Mouse (Mus musculus) kidney, postnatal 36 days (tissue): ENCODE results near the gene Uts2r.

Experiments used
- DNase-seq, 2 experiments: peaks; one replicate each; pipeline ENCODE4 v3.0.0; 2021 to 2022; ENCODE audit warnings: mixed read lengths in 2 of 2

Gene Uts2r

GRCm38 (mm10) chr11:121163751-121164150, 3.7 kb downstream of the Uts2r start:
- no peak for DNase-seq

DNA sequence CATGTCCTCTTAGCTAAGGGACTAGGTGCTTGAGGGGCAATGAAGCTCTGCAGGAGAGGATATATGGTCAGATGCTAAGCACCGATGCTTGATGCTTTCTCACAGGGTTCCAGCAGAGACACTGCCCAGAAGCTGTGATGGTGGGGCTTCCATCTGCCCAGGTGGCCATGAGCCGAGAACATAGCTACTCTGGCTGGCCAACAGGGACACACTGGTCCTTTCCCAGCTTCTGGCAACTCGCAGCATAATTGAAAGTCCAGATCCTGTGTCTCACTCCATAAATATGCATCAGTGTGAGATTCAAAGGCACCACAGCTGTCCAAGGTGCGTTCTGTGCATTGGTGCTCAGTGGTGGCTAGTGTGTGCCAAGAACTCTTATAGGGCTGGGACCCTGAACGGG, 13.1 kb downstream of the Uts2r start:
- DNase-seq: no peak

DNA sequence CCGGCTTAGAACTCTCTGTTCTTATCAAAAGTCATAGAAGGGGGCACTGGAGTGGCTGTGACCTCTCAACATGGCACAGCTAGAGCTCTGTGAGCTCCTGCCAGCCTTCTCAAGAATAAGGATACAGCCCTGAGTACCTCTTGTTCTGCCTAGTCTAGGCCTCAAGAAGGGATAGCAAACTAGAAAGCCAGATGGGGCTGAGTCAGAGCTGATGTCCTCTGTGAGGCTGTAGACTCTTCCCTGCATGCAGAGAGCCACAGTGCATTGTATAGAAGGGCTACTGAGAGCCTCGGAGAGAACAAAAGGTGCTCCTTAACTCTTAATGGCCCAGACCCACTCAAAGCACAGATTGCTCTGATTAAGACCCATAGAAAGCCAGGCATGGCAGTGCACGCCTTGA, 14.2 kb downstream of the Uts2r start:
- no peak for DNase-seq

- DNase-seq: peak; percentile 39 to 76
Measured at GRCm38 (mm10) chr11:121176285-121177270, 16.5 kb downstream of the Uts2r start.

- peak; percentile 47 to 71 for DNase-seq
Measured at GRCm38 (mm10) chr11:121189681-121190080, 29.6 kb downstream of the Uts2r start.

- no peak for DNase-seq
Measured at GRCm38 (mm10) chr11:121192742-121193141, 32.7 kb downstream of the Uts2r start.

- no peak for DNase-seq
Measured at GRCm38 (mm10) chr11:121193415-121193814, 33.3 kb downstream of the Uts2r start.

DNA sequence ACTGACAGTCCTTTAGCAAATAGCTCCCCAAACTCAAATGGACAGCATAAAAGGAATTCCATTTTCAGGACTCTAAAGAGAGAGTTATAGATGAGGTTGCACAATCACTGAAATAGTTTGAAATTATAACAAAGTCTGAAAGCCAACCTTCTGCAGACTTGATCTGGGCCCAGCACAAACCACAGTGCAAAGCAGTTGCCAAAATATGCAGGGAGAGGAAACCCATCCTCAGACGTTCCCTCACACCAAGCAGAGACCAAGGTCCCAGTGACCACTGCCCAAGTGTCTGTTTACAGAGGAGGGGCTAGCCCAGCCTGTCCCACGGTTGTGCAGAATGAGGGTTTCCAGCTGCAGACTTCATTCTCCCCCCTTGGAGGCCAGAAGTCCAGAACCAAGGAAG, 38.6 kb downstream of the Uts2r start:
- no peak for DNase-seq

GRCm38 (mm10) chr11:121199851-121200250, 39.8 kb downstream of the Uts2r start:
- no peak for DNase-seq

DNA sequence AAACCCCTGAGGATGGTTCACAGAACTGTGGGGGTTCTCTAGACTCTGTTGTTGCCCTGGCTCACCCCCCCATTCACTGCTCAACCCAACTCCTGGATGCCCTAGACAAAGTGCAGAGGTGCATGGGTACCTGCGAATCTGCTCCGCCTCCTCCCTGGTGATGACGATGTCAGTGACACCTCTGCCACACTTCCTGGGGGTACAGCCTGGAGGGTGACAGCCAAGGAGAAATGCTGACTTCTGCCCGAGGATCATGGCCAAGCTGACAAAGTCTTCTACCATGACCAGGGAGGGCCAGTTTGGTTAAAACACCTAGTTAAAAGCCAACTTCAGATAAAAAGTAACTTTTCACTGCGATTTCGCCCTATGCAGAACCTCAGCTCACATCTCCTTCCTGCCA, 40.7 kb downstream of the Uts2r start:
- peak; percentile 55 to 75 for DNase-seq

DNA sequence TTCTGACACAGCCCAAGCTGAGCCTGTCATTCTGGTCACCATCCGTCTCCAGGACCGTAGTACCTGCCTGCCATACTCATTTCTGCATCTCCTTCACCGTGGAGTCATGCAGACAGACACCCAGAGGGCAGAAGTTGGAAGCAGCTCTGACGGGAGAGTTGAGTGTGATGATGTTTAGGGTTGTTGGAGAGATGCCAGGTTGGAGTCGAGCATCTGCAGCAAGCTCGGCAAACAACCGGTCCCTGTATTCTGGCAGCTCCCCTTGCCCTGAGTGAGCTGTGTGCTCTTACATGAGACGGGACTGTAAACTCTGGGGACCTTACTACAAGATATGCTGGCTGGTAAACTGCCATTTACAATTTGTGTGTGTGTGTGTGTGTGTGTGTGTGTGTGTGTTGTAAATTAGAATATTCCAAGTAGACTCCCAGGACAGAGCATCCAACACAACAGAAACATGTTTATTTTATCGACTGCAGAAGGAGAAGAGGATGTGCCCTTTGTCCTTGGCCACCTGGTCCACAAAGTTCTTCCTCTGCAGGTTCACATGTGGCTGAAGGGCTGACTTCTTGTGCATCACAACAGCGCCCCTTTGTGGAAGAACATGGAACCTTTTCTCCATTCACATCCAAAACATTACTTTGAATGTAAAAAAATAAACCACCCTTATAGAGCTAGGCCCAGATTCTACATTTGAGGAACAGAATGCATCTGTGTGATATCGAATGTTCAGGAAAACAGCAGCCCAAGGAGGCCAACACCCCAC, 41.5 kb downstream of the Uts2r start:
- DNase-seq: peak; percentile 69 to 78

DNA sequence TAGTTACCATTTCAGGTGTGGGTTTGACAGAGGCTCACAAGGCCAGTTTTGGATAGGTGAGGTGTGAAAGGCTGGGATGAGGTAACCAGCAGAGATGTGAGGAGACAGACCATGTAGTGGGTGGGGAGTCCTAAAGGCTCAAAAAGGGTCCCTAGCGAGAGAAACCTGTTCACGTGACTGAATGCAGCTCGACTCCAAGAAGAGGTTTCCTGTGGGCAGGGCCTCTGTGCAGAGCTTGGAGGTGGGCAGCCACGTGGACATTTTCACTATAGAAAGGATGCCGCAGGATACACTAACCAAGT, 43.7 kb downstream of the Uts2r start:
- DNase-seq: no peak

DNA sequence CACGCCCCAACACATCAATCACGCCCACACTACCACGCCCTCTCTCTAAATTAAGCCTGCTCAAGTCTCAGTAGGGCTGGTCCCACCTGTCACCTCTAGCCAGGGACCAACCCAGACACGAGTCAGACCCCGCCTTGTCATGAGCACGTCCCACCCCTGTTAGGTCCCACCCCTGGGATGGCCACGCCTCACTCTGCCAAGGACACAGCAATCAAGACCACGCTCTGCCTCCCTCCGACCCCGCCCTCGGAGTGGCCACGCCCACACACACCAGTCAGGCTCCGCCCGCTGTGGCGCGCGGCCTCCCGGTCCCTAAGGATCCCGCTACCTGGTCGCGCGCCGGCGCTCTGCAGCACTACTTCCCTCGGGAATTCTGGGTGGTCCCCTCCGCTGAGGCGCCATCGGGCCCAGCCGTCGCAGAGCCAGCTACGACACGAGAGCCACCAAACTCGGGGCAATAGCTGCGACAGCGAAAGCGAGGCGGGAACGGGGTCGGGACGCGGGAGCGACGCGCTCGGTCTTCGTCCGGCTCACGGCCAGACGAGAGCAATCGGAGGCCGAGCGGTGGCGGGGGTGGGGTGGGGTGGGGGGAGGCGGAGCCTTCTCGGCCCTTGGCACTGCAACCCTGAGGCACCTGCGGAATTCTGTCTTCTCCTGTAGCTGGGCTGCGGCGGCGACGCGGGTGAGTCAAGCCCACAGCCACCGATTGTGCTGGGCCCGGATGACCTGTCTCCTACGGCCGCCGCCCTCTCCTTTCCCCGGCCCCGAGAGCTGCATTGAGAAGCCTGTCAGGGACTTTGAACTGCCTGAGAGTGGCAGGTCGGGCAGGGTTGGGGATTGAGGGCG, 44.3 kb downstream of the Uts2r start, which contains the start of the genes Hexdc and Ogfod3:
Hexdc (plus strand) TSS at position 273 of the 846 bp plus-strand sequence.
Ogfod3 (minus strand) TSS at position 551 of the 846 bp plus-strand sequence.
- DNase-seq: peak; percentile 97 to 99
